Mouse (Mus musculus) cerebellum, adult 8-10 months (tissue): ENCODE data around the gene Yap1.

Experiments
- DNase-seq: peaks from one replicate; pipeline ENCODE4 v3.0.0; 2022

Gene Yap1

DNA sequence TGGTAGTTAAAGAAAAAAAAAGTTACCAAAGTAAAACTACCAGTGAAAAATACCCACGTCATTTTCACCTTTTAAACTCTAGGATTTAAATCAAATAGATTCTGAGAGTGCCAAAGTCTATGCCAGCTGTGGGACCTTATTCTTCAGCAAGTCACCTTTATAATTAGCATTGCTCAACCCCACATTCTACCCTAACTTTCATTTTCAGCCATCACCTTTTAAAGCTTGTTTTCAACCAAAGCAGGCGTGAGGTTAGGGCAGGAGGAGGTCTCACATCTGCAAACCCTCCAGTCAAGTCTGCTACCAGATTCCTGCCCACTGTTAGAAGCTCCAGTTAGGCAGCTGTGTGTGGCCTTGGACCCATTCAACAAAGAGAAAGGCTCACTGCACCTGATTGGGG lies 32.4 kb downstream of the Yap1 start:
- DNase-seq: no peak

DNA sequence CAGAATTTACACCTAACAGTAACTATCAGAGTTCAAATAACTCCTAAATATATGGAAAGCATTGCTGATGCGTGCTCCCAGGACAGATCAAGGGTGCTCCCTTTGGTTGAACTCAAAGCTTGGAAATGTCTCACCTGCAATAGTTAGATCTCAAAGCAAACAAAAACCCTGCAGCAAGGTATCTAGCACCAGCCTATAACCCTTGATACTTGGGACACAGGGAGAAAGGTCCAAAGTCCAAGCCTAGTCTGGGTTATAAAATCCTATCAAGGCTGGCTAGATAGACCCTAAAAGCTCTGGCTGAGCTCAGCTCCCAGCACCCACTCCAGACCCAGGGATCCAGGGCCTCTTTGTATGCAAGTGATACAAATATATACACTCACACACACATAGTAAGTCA lies 36.4 kb downstream of the Yap1 start:
- DNase-seq: no peak

DNA sequence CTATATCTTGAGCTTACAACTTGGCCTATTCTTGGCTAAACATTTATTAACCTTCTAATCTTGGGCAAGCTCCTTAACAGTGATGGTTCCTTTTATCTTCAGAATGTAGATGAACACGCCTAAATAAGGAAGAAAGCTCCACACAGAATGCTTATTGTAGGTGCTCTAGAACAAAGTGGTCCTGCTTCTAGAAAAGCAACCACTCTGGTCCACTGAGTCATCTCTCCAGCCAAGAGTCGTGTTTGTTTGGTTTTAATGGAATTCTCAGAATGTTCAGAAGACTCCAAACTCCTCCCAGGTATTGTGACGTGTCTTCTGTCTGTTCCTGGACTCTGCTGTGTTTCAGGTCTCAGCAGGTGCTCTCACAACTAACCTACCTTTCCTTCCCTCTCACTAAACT lies 38.8 kb downstream of the Yap1 start:
- DNase-seq: no peak

DNA sequence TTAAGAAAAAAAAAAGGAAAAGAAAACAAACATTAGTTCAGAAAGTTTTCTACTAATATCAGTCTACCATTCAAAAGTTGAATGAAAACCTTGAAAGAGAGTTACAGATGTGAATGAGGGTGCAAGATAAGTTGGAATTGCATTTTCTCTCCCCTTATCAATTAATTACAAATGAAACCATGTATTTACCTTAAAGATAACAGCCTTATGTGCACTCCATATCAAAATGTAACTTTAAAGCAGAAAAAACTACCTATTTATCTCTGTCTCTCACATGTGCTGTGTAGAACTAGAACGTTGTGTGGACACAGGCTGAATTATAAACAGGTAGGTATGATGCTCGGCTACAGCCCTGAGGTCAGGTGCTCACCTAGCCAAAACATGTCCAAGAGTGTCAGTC lies 40.5 kb downstream of the Yap1 start:
- no peak for DNase-seq

DNA sequence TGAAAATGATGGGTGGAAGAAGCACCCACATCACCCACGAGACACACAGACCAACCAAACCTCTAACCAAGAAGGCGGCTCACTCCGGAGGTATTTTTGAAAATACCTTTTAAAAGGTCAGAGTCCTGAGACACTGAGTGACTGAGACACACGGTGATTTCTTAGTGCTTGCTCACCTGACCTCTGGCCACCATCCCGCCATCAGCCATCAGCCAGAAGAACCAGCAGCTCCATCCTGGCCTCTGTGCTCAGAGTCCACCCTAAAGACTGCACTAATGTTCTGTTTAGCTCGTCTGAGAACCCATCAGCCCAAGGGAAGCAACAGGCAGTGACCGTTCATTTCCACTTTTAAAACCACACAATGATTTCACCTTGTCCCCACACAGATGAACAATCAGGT lies 41.5 kb downstream of the Yap1 start:
- no peak for DNase-seq

DNA sequence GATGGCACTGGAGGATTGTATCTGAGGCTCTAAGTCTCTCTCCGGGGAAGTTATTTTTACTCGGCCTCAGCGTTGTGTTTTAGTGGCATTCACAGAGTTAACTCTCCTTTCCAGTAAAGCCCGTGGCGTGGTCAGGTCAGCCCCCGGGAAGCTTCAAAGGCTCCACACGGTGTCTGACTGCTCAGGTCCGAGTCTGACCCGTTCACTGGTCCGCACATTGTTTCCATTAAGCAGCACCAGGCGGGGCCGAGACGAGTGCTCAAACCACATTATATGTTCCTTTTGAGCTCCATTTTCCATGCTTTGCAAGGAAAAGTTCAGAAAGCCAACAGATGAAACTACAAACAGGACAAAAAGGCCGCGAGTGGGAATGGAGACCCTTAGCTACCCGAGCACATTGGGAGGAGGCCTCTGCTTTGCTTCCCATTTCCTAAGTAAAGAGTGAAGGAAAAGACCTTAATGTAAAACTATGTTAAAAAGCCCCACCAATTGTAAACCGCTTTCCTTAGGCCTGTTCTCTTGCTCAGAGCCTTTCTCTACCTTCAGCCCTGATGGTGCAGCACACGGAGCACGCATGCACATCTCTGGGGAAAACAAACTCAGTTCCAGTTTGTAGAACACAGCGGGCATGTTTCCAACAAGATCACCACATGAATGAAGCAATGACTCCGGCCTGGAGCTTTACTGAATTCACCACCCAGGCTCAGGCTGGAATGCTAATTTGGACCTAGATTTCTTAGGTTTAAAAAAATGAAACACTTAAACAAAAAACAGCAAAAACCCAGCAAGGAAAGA lies 42.8 kb downstream of the Yap1 start:
- DNase-seq: no peak

DNA sequence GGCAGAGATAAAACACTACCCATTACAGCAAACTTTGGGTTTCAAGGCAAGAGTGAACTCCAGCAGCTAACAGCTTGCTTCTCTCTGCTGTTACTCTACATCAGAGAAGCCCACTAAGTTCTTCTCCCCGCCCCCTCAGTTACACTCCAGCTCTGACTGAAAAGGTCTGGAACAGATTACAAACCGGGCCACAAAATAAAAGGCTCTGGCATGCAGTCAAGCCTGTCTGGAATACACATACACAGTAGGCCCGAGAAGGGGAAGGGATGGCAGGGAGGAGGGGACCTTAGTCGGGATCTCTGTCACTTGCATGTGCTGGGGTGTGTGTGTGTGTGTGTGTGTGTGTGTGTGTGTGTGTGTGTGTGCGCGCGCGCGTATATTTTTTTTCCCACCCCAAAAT lies 44.0 kb downstream of the Yap1 start:
- DNase-seq: peak; percentile 7

DNA sequence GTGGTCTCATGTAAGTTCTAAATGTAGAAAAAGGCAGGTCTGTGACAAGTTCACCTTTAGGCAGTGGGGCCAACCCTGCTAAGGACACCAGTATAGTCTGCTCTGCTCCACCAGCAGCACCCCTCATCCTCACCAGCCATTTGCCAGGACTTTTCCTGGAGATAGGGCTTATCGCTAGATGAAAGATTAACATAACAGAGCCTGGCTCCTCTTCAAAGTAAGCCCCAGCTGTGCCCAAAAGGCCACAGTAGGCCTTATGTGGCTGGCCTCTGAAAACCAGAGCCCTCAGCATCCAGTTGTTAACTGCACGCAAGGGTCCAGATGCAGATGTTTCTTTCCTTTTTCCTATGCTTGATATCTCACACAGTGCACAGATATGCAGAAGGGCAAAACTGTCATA lies 45.1 kb downstream of the Yap1 start:
- DNase-seq: no peak

DNA sequence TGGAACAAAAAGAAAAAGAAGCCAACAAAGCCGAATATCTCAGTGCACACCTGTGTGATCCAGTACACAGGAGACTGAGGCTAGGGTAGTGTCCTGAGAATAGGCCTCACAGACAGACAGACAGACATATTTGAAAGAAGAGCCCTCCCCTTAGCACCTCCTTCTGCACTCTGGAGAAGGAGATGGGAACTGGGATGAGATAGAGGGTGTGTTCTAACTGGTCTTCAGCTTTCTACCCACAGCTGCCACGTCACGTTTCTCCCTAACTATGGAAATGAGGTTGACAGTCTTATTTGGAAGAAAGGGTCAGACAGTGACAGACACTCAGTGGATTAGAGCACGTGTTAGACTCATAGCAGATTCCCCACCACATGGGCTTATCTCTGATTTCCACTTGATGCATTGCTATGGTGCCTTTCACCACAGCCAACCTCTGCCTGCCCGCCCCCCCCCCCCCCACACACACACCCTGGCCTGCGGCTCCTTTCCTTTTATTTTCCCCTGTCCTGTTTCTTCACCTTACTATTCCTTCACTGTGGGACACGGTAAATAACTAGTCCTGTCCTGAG lies 46.3 kb downstream of the Yap1 start:
- DNase-seq: no peak

DNA sequence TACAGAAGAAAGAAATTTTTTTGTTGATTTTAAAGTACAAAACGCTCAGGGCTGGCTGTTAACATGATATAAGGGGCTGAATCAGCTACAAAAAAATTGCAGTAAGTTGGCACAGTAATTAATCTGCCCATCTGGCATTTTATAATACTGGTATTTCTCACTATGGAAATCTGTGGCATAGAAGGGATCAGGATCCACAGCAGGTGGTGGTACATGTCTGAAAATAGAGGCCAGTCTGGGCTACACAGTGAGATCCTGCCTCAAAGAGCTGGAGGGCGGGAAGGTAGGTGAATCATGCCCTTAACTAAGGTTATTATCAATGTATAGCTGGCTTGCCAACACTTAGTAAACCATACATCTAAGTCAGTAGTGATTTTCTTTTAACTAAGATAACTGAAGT lies 47.0 kb downstream of the Yap1 start:
- peak; percentile 19 for DNase-seq

DNA sequence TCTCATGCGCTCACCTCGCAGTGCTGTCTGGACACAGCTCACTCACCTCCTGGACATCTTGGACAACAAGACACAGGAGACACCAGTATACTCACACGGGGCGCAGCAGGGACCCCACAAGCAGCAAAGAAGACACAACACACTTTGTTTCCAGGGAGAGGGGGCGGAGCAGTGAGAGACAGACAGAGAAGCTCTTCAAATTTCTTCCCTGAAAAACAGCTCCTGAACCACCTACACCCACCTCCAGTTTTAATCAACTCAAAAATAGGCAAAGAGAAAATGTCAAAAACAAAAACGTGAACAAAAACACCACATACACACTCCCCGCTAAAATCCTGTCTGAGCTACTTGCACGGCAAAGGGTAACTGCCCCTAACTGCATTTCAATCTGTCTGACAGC lies 48.0 kb downstream of the Yap1 start:
- DNase-seq: no peak

DNA sequence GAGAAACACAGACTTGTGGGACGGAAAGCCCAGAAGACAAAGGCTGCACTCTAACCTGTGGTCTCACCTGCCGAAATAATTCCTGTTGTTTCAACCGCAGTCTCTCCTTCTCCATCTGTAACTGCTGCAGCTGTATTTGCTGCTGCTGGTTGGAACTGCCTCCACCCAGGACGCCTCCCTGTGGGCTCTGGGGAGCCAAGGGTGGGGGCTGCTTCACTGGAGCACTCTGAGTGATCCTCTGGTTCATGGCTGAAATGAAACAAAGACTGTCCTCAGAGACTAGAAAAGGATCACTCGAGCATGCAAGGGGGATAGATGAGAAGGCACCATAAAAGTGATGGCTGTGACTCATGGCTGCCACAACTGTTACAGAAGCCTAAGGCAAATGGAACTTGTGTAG lies 51.5 kb downstream of the Yap1 start:
- DNase-seq: no peak

DNA sequence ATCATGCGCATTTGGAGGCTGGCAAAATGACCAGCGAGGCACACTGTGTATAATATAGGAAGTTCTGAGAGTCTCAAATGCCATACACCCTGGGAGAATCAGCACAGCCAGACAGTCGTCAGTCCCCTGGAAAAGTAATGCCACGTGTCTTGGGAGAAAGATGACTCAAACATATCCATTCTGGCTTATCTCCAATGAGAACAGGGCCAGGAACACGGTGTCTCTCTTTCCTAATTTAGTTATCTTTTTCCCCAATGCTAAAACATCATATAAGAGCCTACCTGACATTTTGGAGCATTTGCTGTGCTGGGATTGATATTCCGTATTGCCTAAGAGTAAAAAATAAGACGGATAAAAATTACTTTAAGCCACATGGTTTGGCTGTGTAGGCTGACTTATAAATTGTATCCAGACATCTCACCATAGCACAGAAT lies 54.2 kb downstream of the Yap1 start:
- DNase-seq: no peak

DNA sequence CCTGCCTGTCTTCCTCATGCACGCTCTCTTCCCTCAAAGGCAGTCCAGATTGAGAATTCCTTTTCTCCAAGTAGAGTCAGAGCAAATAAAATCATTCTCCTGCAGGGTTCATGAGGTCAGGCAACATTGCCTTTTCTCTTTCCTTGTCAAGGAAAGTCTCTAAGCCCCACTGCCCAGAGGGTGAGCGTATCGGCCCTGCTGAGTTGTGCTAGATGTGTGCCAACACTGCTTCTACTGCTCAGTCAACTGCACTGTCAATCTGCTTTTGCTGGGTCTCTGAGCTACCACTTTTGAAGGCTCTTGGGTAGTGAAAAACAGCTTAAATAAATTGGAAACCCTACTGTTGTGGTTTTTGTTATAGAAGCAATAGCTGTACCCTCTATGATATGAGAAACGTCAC lies 56.5 kb downstream of the Yap1 start:
- DNase-seq: no peak

DNA sequence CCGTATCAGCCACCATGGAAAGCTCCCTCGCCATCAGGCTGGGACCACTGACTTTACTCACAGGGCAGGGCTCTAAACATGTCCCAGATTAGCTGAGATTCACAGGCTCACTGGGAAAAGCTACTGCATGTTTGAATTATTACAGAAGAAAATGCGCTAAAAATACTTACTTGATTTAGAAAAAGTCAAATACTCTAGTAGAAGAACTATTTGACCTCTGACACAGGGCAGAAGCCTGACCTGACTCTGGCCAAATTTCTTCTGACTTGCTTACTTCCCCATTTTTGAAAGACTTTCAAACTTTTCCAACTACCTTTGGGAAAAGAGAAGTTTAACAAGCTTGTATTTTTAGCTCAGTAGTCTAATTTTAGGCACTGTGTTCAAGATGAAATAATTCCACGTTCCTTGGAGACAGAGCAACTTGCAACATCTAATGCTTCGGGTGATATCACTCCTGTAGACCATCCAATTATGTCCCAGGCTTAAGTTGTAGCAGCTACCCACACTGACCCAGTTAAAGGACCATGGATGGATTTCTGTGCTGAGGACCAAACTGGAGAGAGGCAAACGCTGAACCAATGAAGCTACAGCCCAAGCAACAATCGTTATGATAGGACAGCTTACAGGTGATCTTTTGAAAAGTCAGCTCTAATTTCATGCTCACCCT lies 60.5 kb downstream of the Yap1 start:
- no peak for DNase-seq

DNA sequence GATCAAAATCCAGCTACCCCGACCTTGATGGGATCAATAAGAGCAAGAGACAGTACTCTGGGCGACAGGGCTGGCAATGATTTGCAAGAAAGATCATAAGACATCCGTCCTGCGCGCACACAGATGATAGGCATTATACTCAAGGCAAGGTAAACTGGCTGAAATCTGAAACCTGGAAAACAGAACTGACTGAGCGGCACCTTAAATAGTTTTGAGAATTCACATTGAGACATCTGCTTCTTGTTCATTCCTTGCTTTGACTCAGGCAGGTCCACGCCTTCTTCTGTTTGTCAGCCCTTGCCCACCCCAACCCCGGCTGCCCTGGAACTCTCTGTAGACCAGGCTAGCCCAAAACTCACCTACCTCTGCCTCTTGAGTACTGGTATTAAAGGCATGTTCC lies 61.7 kb downstream of the Yap1 start:
- DNase-seq: no peak

DNA sequence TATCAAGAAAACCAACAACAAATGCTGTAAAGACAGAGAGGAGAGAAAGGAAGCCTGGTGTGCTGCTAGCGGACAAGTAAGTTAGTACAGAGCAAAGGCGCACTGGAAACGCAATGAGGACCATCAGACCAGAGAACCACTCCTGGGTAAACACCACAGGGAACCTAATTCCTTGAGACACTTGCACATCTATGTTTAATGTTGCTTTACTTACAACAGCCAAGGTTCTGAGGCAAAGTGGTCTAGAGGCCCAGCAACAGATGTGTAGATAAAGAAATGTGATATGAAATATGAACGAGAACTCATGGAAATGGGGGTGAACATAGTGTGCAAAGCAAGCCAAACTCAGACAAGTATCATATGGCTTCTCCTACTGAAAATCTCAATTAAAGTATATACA lies 64.3 kb downstream of the Yap1 start:
- no peak for DNase-seq

DNA sequence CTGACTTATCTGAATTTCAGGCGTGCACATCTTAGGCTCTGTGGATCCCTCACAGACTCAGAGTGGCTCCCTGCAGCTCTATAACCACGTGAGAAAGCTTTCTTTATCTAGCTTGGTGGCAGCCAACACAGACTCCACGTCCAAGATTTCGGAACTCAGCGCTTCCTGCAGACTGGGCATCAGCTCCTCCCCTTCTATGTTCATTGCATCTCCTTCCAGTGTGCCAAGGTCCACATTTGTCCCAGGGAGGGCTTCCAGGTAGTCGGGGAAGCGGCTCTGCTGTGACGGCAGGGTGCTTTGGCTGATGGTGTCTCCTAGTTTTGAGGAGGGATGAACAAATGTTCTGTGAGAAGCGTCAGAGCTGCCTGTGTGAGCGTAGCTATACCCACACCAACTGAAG lies 70.0 kb downstream of the Yap1 start:
- DNase-seq: peak; percentile 9

DNA sequence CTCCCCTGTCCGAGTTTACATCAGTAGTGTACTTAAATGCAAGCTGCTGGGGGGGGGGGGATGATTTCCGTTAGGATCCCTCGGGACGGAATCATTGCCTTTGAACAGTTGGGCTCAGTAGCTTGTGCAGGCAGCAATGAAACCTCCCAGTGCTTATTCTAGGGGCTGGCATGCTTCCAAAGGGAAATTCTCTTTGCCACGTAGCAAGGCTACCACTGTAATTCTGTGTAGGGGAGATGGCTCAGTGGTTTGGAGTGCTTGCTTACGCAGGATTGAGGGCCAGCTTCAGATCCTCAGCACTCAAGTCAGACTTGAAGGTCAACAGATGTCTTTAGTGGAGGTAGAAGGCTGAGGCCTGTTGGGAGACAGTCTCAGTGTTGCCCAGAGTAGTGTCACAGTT lies 74.8 kb downstream of the Yap1 start:
- no peak for DNase-seq

DNA sequence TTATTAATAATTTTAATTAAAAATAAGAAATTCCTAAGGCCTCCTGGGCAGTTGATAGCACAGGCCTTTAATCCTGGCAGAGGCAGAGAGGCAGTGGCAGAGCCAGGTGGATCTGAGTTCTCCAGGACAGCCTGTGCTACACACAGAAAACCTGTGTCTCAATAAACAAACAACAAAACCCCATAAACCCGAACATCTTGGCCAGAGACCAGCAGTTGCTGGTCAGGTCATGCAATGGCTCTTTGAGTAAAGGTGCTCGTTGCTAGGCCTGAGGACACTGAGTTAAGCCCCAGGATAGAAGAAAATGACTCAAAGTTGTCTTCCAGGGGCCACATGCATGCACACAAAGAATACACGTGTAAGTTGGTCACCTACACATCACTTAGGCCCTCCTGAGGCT lies 75.5 kb downstream of the Yap1 start:
- DNase-seq: no peak

DNA sequence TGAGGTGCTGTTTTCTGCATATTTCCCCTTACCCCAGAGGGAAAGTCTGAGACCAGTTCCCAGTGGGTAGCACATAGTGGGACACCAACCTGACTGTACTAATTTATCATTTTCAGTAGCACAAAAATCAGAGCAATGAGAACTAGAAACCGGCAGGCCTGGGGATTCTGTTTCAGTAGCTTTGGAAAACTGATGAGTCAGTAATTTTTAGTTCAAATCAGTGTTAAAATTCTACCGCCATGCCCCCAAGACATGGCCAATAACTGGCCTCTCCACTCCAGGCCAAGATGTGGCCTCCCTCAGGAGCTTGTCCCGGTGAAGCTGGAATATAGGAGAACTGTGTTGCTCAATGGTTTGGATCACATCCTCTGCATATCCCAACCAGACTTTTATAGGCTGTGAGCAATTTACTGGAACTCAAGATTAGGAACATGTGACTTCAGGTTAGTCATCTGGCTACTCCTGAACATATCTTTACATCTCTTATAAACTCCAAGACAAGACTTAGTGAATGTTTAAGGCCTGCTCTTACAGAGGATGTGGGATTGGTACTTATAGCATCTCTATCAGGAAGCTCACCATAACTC lies 76.1 kb downstream of the Yap1 start:
- no peak for DNase-seq

DNA sequence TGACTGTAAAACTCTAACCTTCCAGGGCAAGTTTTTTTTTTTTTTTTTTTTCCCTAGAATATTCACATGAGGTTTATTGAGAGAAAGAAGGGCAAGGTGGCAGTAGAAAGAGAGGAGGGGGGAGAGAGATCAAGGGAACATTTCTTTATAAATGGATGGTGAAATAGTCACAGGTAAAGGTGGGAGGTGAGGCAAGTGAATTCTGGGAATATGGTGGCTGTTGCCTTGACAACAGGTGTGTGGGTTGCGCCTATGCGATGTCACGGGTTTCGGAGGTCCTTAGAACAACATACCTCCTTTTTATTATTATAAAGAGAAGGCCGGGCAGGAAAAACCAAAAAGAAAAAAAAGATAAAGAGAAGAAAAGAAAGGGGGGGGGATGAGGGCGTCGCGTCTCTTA lies 89.5 kb downstream of the Yap1 start:
- no peak for DNase-seq

DNA sequence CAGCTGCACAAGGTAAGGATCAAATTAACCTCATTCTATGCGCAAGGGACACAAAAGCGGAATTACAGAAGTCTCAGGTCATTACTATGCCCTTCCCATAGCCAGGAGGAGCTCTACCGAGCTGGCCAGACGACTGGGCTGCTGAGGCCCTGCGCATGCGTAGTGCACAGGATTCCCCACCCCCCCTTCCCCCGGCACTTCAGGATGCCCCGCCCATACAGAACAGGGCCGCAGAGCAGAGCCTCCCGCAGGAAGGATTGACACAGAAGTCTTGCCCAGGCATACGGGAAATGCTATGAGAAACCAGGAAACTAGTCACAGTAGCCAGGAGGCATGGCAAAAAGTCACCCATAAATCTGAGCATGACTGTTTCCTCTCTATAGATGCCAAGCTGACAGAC lies 89.9 kb downstream of the Yap1 start:
- peak; percentile 9 for DNase-seq

DNA sequence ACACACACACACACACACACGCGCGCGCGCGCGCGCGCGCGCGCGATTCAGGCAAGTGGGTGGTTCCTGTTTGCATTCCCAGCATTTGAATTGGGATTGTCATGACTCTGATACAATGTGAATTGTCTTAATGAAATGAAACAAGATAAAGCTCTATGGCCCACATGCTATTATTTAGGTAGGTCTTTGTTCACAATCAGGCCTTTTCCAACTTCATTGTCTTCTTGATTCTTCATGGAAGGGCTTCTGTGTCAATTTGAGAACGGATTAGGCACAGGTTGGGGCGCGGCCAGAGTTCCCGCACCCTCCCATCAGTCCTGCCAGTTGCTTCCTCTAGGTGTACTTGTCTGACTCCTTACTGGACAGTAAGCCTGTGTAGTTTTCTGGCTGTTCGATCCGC lies 90.4 kb downstream of the Yap1 start:
- no peak for DNase-seq
